Mouse (Mus musculus): ENCODE results near the gene Gga1. TPM values are rescaled to one million over a fixed set of nuclear protein-coding genes. Genes with fewer than 3 reads are reported as not detected.

Gga1 gene
- total RNA-seq, 1 experiment from 2014 or later = 12.3 TPM

GRCm38 (mm10) chr15:78916052-78916826 lies 39.2 kb downstream of the Gga1 start:
- no peak for ATAC-seq (replicated peaks in 1 of 2; ENCODE audit: insufficient read depth in 1 of 2, low FRiP score in 2 of 2, low TSS enrichment in 1 of 2, low read depth in 1 of 2, poor library complexity in 2 of 2, severe bottlenecking in 2 of 2)

- ATAC-seq (replicated peaks in 1 of 2; ENCODE audit: insufficient read depth in 1 of 2, low FRiP score in 2 of 2, low TSS enrichment in 1 of 2, low read depth in 1 of 2, poor library complexity in 2 of 2, severe bottlenecking in 2 of 2) = no peak
These were observed 41.1 kb downstream of the Gga1 start for GRCm38 (mm10) chr15:78918126-78918525.

GRCm38 (mm10) chr15:78919914-78920313 lies 42.9 kb downstream of the Gga1 start:
- ATAC-seq (replicated peaks in 1 of 2; ENCODE audit: insufficient read depth in 1 of 2, low FRiP score in 2 of 2, low TSS enrichment in 1 of 2, low read depth in 1 of 2, poor library complexity in 2 of 2, severe bottlenecking in 2 of 2) = no peak

GRCm38 (mm10) chr15:78922700-78923099 lies 45.7 kb downstream of the Gga1 start:
- no peak; a peak in 1 of 4 replicates for ATAC-seq (replicated peaks in 1 of 2; ENCODE audit: insufficient read depth in 1 of 2, low FRiP score in 2 of 2, low TSS enrichment in 1 of 2, low read depth in 1 of 2, poor library complexity in 2 of 2, severe bottlenecking in 2 of 2)

GRCm38 (mm10) chr15:78923585-78923984 lies 46.6 kb downstream of the Gga1 start:
- ATAC-seq (replicated peaks in 1 of 2; ENCODE audit: insufficient read depth in 1 of 2, low FRiP score in 2 of 2, low TSS enrichment in 1 of 2, low read depth in 1 of 2, poor library complexity in 2 of 2, severe bottlenecking in 2 of 2) = peak; percentile 43 to 59

- no peak for ATAC-seq (replicated peaks in 1 of 2; ENCODE audit: insufficient read depth in 1 of 2, low FRiP score in 2 of 2, low TSS enrichment in 1 of 2, low read depth in 1 of 2, poor library complexity in 2 of 2, severe bottlenecking in 2 of 2)
These were observed 48.1 kb downstream of the Gga1 start for GRCm38 (mm10) chr15:78925129-78925528.

GRCm38 (mm10) chr15:78926021-78926919 lies 49.3 kb downstream of the Gga1 start, which contains the start of gene Lgals1:
Gene Lgals1 (plus strand): TSS chr15:78926725.
- ATAC-seq (replicated peaks in 1 of 2; ENCODE audit: insufficient read depth in 1 of 2, low FRiP score in 2 of 2, low TSS enrichment in 1 of 2, low read depth in 1 of 2, poor library complexity in 2 of 2, severe bottlenecking in 2 of 2) = peak; percentile 18 to 46; a peak in 2 of 4 replicates

GRCm38 (mm10) chr15:78927021-78927787 lies 50.2 kb downstream of the Gga1 start:
- ATAC-seq (replicated peaks in 1 of 2; ENCODE audit: insufficient read depth in 1 of 2, low FRiP score in 2 of 2, low TSS enrichment in 1 of 2, low read depth in 1 of 2, poor library complexity in 2 of 2, severe bottlenecking in 2 of 2) = no peak

- ATAC-seq (replicated peaks in 1 of 2; ENCODE audit: insufficient read depth in 1 of 2, low FRiP score in 2 of 2, low TSS enrichment in 1 of 2, low read depth in 1 of 2, poor library complexity in 2 of 2, severe bottlenecking in 2 of 2) = peak; percentile 78
These were observed 50.9 kb downstream of the Gga1 start for GRCm38 (mm10) chr15:78927788-78928457.

- ATAC-seq (replicated peaks in 1 of 2; ENCODE audit: insufficient read depth in 1 of 2, low FRiP score in 2 of 2, low TSS enrichment in 1 of 2, low read depth in 1 of 2, poor library complexity in 2 of 2, severe bottlenecking in 2 of 2) = no peak
These were observed 51.5 kb downstream of the Gga1 start for GRCm38 (mm10) chr15:78928539-78928938.

- no peak for ATAC-seq (replicated peaks in 1 of 2; ENCODE audit: insufficient read depth in 1 of 2, low FRiP score in 2 of 2, low TSS enrichment in 1 of 2, low read depth in 1 of 2, poor library complexity in 2 of 2, severe bottlenecking in 2 of 2)
These were observed 53.3 kb downstream of the Gga1 start for GRCm38 (mm10) chr15:78930192-78930706.

- ATAC-seq (replicated peaks in 1 of 2; ENCODE audit: insufficient read depth in 1 of 2, low FRiP score in 2 of 2, low TSS enrichment in 1 of 2, low read depth in 1 of 2, poor library complexity in 2 of 2, severe bottlenecking in 2 of 2) = no peak
These were observed 53.9 kb downstream of the Gga1 start for GRCm38 (mm10) chr15:78930801-78931426.

- peak; percentile 52 to 53; a peak in 3 of 4 replicates for ATAC-seq (replicated peaks in 1 of 2; ENCODE audit: insufficient read depth in 1 of 2, low FRiP score in 2 of 2, low TSS enrichment in 1 of 2, low read depth in 1 of 2, poor library complexity in 2 of 2, severe bottlenecking in 2 of 2)
These were observed 54.6 kb downstream of the Gga1 start for GRCm38 (mm10) chr15:78931577-78931976.

GRCm38 (mm10) chr15:78934784-78935320 lies 57.9 kb downstream of the Gga1 start, which contains the start of gene Nol12:
Gene Nol12 (plus strand): TSS chr15:78934933.
- peak; percentile 79 to 84 for ATAC-seq (replicated peaks in 1 of 2; ENCODE audit: insufficient read depth in 1 of 2, low FRiP score in 2 of 2, low TSS enrichment in 1 of 2, low read depth in 1 of 2, poor library complexity in 2 of 2, severe bottlenecking in 2 of 2)

- no peak for ATAC-seq (replicated peaks in 1 of 2; ENCODE audit: insufficient read depth in 1 of 2, low FRiP score in 2 of 2, low TSS enrichment in 1 of 2, low read depth in 1 of 2, poor library complexity in 2 of 2, severe bottlenecking in 2 of 2)
These were observed 59.4 kb downstream of the Gga1 start for GRCm38 (mm10) chr15:78936403-78936802.

GRCm38 (mm10) chr15:78937311-78937710 lies 60.3 kb downstream of the Gga1 start:
- no peak for ATAC-seq (replicated peaks in 1 of 2; ENCODE audit: insufficient read depth in 1 of 2, low FRiP score in 2 of 2, low TSS enrichment in 1 of 2, low read depth in 1 of 2, poor library complexity in 2 of 2, severe bottlenecking in 2 of 2)
